Mouse (Mus musculus) E14TG2a.4 (cell line): ENCODE results near the gene Dnah2.

Experiments
- CTCF ChIP-seq: conservative IDR thresholded peaks from 2 replicates; pipeline ENCODE4 v1.5.1; 2014; ENCODE audit warnings: low read length
- POU5F1 ChIP-seq: IDR thresholded peaks from 2 replicates; pipeline ENCODE4 v1.6.1; 2014; ENCODE audit warnings: low read length, borderline replicate concordance

- TF ChIP-seq CTCF (no peak), POU5F1 (no peak)
Measured at GRCm38 (mm10) chr11:69426246-69426645, 122.7 kb downstream of the Dnah2 start.
